Comparison of ENCODE assay signal across 8 mouse cellular contexts in genomic region chr17:51178491-51179194, GRCm38 (mm10). TPM values are rescaled to one million over a fixed set of nuclear protein-coding genes. Genes with fewer than 3 reads are reported as not detected.
DNase-seq lines count a peak whose midpoint lies in the region; ATAC-seq and TF ChIP-seq lines count a peak whose summit lies in the region.

No protein-coding gene starts in this region.

- peak overlapping the region; percentile 63 for H3K4me2 ChIP-seq in embryonic facial prominence, embryonic 15.5 days (replicated peaks)
- H3K4me2 ChIP-seq in kidney, embryonic 14.5 days (replicated peaks; ENCODE audit: low read depth, low read length): peak overlapping the region; percentile 70
- H3K4me2 ChIP-seq in limb, embryonic 15.5 days: peak overlapping the region; percentile 68
- peak overlapping the region; percentile 83 for H3K4me2 ChIP-seq in midbrain, postnatal 0 days (ENCODE audit: low read depth, low read length, poor library complexity, severe bottlenecking)

- H3K36me3 ChIP-seq in embryonic facial prominence, embryonic 15.5 days: no peaks in the 10 kb centered on the region
- H3K36me3 ChIP-seq in heart, embryonic 10.5 days: no peaks in the 10 kb centered on the region
- H3K36me3 ChIP-seq in kidney, embryonic 14.5 days (ENCODE audit: control insufficient read depth, insufficient read depth, low read length): no peaks in the 10 kb centered on the region
- no peaks in the 10 kb centered on the region for H3K36me3 ChIP-seq in limb, embryonic 15.5 days
- no peaks in the 10 kb centered on the region for H3K36me3 ChIP-seq in midbrain, postnatal 0 days (ENCODE audit: insufficient read depth, low read length)

- H3K27ac ChIP-seq in bone marrow macrophage, adult 2 months (ENCODE audit: insufficient read depth, low read depth, low read length): peak overlapping the region; percentile 95
- H3K27ac ChIP-seq in embryonic facial prominence, embryonic 15.5 days (replicated peaks): peak overlapping the region; percentile 97
- peak overlapping the region; percentile 99 for H3K27ac ChIP-seq in heart, embryonic 10.5 days
- H3K27ac ChIP-seq in kidney, embryonic 14.5 days (ENCODE audit: low read depth, low read length): peak overlapping the region; percentile 99
- H3K27ac ChIP-seq in limb, embryonic 15.5 days: peak overlapping the region; percentile 98
- peak overlapping the region; percentile 97 for H3K27ac ChIP-seq in midbrain, postnatal 0 days (ENCODE audit: low read depth, low read length)

- TF ChIP-seq POLR2A in bone marrow macrophage, adult 2 months (IDR thresholded peaks at IDR 0.05; ENCODE audit: borderline replicate concordance, low read depth, low read length): peak; percentile 47; the same call in 1 of the 2 replicates

- TF ChIP-seq CTCF in bone marrow macrophage, adult 2 months (IDR thresholded peaks at IDR 0.05; ENCODE audit: low read depth, low read length): no peak
- no peak for TF ChIP-seq CTCF in midbrain, postnatal 0 days (IDR thresholded peaks at IDR 0.05)

- H3K4me1 ChIP-seq in bone marrow macrophage, adult 2 months (ENCODE audit: control insufficient read depth, insufficient read depth, low read length): peaks cover 6% of the 10 kb centered on the region
- H3K4me1 ChIP-seq in embryonic facial prominence, embryonic 15.5 days: no peaks in the 10 kb centered on the region
- H3K4me1 ChIP-seq in heart, embryonic 10.5 days: peaks cover 6% of the 10 kb centered on the region; the same call in 1 of the 2 replicates
- H3K4me1 ChIP-seq in kidney, embryonic 14.5 days (ENCODE audit: control insufficient read depth, insufficient read depth, low read length): peaks cover 5% of the 10 kb centered on the region; the same call in 1 of the 2 replicates
- H3K4me1 ChIP-seq in limb, embryonic 15.5 days: peaks cover 6% of the 10 kb centered on the region; the same call in 1 of the 2 replicates
- H3K4me1 ChIP-seq in midbrain, postnatal 0 days (ENCODE audit: insufficient read depth, low read length): no peaks in the 10 kb centered on the region

- DNase-seq in B cell, adult 2 months: peak; percentile 70 to 73
- peak; percentile 88 for DNase-seq in heart, embryonic 10.5 days (ENCODE audit: low spot score)
- peak; percentile 67 for DNase-seq in midbrain, postnatal 0 days (ENCODE audit: low spot score)
- DNase-seq in spleen, postnatal 10 days (ENCODE audit: low spot score in 2 of 2): peak; percentile 65 to 69

- ATAC-seq in embryonic facial prominence, embryonic 15.5 days (ENCODE audit: insufficient number of reproducible peaks, low FRiP score, low TSS enrichment, low read depth): peak; percentile 81
- ATAC-seq in kidney, embryonic 14.5 days (ENCODE audit: low FRiP score, low TSS enrichment): peak; percentile 89
- ATAC-seq in limb, embryonic 15.5 days (ENCODE audit: insufficient number of reproducible peaks, low FRiP score, low TSS enrichment, low read depth): peak; percentile 73; the same call in 1 of the 2 replicates
- peak; percentile 83 for ATAC-seq in midbrain, postnatal 0 days (ENCODE audit: low FRiP score)

- H3K27me3 ChIP-seq in embryonic facial prominence, embryonic 15.5 days: no peaks in the 10 kb centered on the region
- no peaks in the 10 kb centered on the region for H3K27me3 ChIP-seq in heart, embryonic 10.5 days (ENCODE audit: insufficient read depth, poor library complexity, severe bottlenecking)
- H3K27me3 ChIP-seq in kidney, embryonic 14.5 days (ENCODE audit: control insufficient read depth, insufficient read depth, low read length): no peaks in the 10 kb centered on the region
- no peaks in the 10 kb centered on the region for H3K27me3 ChIP-seq in limb, embryonic 15.5 days
- H3K27me3 ChIP-seq in midbrain, postnatal 0 days (ENCODE audit: insufficient read depth, low read length): no peaks in the 10 kb centered on the region

- H3K4me3 ChIP-seq in bone marrow macrophage, adult 2 months (ENCODE audit: insufficient read depth, low read length): peak overlapping the region; percentile 79
- H3K4me3 ChIP-seq in embryonic facial prominence, embryonic 15.5 days (replicated peaks): peak overlapping the region; percentile 82
- peak overlapping the region; percentile 88 for H3K4me3 ChIP-seq in heart, embryonic 10.5 days
- H3K4me3 ChIP-seq in kidney, embryonic 14.5 days (ENCODE audit: low read length): peak overlapping the region; percentile 83
- peak overlapping the region; percentile 84 for H3K4me3 ChIP-seq in limb, embryonic 15.5 days
- peak overlapping the region; percentile 86 for H3K4me3 ChIP-seq in midbrain, postnatal 0 days (ENCODE audit: low read depth, low read length)

- WGBS in embryonic facial prominence, embryonic 15.5 days: 0% methylated on average over 59 of the region's 59 CpGs
- under 1% methylated on average over 58 of the region's 59 CpGs for WGBS in heart, embryonic 10.5 days
- under 1% methylated on average over 55 of the region's 59 CpGs for WGBS in kidney, embryonic 14.5 days
- under 1% methylated on average over 57 of the region's 59 CpGs for WGBS in limb, embryonic 15.5 days
- WGBS in midbrain, postnatal 0 days: under 1% methylated on average over 34 of the region's 59 CpGs

- H3K9me3 ChIP-seq in embryonic facial prominence, embryonic 15.5 days (replicated peaks): no peaks in the 10 kb centered on the region
- no peaks in the 10 kb centered on the region for H3K9me3 ChIP-seq in heart, embryonic 10.5 days
- no peaks in the 10 kb centered on the region for H3K9me3 ChIP-seq in kidney, embryonic 14.5 days (ENCODE audit: control insufficient read depth, low read length)
- no peaks in the 10 kb centered on the region for H3K9me3 ChIP-seq in limb, embryonic 15.5 days
- no peaks in the 10 kb centered on the region for H3K9me3 ChIP-seq in midbrain, postnatal 0 days (ENCODE audit: low read length)

- peak overlapping the region; percentile 90 for H3K9ac ChIP-seq in embryonic facial prominence, embryonic 15.5 days
- H3K9ac ChIP-seq in kidney, embryonic 14.5 days (ENCODE audit: low read depth, low read length): peak overlapping the region; percentile 96
- H3K9ac ChIP-seq in limb, embryonic 15.5 days: peak overlapping the region; percentile 95
- peak overlapping the region; percentile 95 for H3K9ac ChIP-seq in midbrain, postnatal 0 days (replicated peaks; ENCODE audit: low read length, poor library complexity, severe bottlenecking)

RNA-seq across cellular contexts. Expression of gene Tbc1d5, which starts 0.5 kb away (rescaled TPM):
- polyA plus RNA-seq in bone marrow macrophage, adult 2 months (2012; ENCODE audit: insufficient read depth, insufficient read length, missing spikeins): 33.9 and 41.9 TPM in 2 replicates
- polyA plus RNA-seq in embryonic facial prominence, embryonic 15.5 days (2015; fragmentation: Nextera tagmentation; extraction: Ambion mirVana): 10.4 and 11.7 TPM in 2 replicates
- 10.9 and 11.0 TPM in 2 replicates for polyA plus RNA-seq in heart, embryonic 10.5 days (2016; fragmentation: Nextera tagmentation; extraction: Ambion mirVana)
- 8.8 and 12.2 TPM in 2 replicates for polyA plus RNA-seq in kidney, embryonic 14.5 days (2014; fragmentation: Nextera tagmentation; extraction: Ambion mirVana)
- polyA plus RNA-seq in limb, embryonic 15.5 days (2015; fragmentation: Nextera tagmentation; extraction: Ambion mirVana): 9.6 and 9.8 TPM in 2 replicates
- total RNA-seq in midbrain, postnatal 0 days (2014; rRNA removed): 14.3 and 20.3 TPM in 2 replicates
- 5.3 and 5.7 TPM in 2 replicates for polyA plus RNA-seq in midbrain, postnatal 0 days (2015; fragmentation: Nextera tagmentation; extraction: Ambion mirVana)

Comparison
In these comparisons a context has a peak if more than half of its experiments do, and no peak if none do; other contexts are left out.
1. Peak in every context shown above with its lines: DNase-seq, ATAC-seq, H3K4me3 ChIP-seq and H3K27ac ChIP-seq.